Mouse (Mus musculus) lung, embryonic 14.5 days (tissue): Measurements from ENCODE around the gene Thada. TPM values are rescaled to one million over a fixed set of nuclear protein-coding genes. Genes with fewer than 3 reads are reported as not detected.

Experiments used
- ATAC-seq: fragments of 200-750 bp; cut with Nextera tagmentation; 2 replicates; pipeline ENCODE4 v1.8.0; 2017; ENCODE audit warnings: mild to moderate bottlenecking, moderate TSS enrichment, moderate library complexity; ENCODE audit not compliant: insufficient read depth
- DNase-seq: peaks from one replicate; pipeline ENCODE4 v3.0.0-alpha.2; 2015
- H3K27ac ChIP-seq: fragments of 300-500 bp; sonication (generic); 2 replicates; pipeline ENCODE4 v1.5.1; 2014; ENCODE audit warnings: low read depth, mild to moderate bottlenecking, moderate library complexity
- H3K27me3 ChIP-seq: fragments of 300-500 bp; sonication (generic); 2 replicates; pipeline ENCODE4 v1.6.1; 2014; ENCODE audit warnings: low read length, control low read depth; ENCODE audit not compliant: insufficient read depth
- H3K36me3 ChIP-seq: fragments of 300-500 bp; sonication (generic); 2 replicates; pipeline ENCODE4 v1.6.1; 2014; ENCODE audit warnings: control low read depth; ENCODE audit not compliant: insufficient read depth
- H3K4me1 ChIP-seq: fragments of 300-500 bp; sonication (generic); 2 replicates; pipeline ENCODE4 v1.6.1; 2014; ENCODE audit warnings: antibody characterized with exemption, control low read depth; ENCODE audit not compliant: insufficient read depth
- H3K4me2 ChIP-seq: fragments of 300-500 bp; sonication (generic); 2 replicates; pipeline ENCODE4 v1.6.1; 2014; ENCODE audit warnings: mild to moderate bottlenecking
- H3K4me3 ChIP-seq: fragments of 300-500 bp; sonication (generic); 2 replicates; pipeline ENCODE4 v1.5.1; 2014; ENCODE audit warnings: low read depth, low read length
- H3K9ac ChIP-seq: fragments of 300-500 bp; sonication (generic); 2 replicates; pipeline ENCODE4 v1.6.1; 2014
- H3K9me3 ChIP-seq: fragments of 300-500 bp; sonication (generic); 2 replicates; pipeline ENCODE4 v1.6.1; 2016; ENCODE audit warnings: low read depth, low read length, control low read depth
- CTCF ChIP-seq: IDR thresholded peaks from 2 replicates; pipeline ENCODE4 v1.5.1; 2016; ENCODE audit warnings: antibody characterized with exemption, low read depth
- WGBS: fragments of 180-500 bp; shearing (Covaris S2); extraction: QIAGEN DNeasy Blood & Tissue Kit; methylation state at CpG from one replicate; pipeline ENCODE4 v1.1.7; 2014; 5-methylcytosine and 5-hydroxymethylcytosine counted together
- polyA plus RNA-seq: library from polyadenylated mRNA; unstranded; fragments of >200 nt; fragmentation: Nextera tagmentation; extraction: Ambion mirVana; gene quantifications from 2 replicates; pipeline ENCODE4 v1.2.1, GENCODE M21; 2014

Thada gene
- polyA plus RNA-seq, 1 experiment from 2014 or later = 14.5 TPM

DNA sequence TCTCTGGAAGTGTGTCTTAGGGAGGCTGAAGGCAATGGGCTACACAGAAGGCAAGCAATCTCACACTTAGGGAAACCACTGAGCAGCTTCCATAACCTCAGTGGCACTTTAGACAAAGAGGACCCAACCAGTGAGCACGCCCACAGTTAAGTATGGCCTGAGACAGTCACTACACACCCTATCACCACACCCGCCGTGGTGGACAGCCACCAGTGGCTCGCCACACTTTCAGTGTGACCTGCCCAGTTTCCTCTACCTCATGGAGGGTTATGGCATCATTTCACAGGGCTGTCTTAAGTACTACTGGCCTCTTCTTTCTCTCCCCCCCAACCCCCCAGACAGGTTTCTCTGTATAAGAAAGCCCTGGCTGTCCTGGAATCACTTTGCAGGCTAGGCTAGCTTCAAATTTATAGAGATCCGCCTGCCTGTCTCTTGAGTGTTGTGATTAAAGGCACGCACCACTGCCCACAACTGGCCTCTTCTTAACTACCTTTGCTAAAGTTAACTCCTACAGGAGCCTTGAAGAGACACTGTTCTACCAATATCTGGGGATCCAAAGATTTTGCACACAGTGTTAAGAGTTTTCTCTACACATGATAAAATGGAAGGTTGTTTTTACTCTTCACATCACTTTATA, 194.3 kb downstream of the Thada start:
- Histone ChIP-seq H3K4me3 (no peak overlapping the region), H3K27ac (0 out of 2 replicates have a peak overlapping the region, but pooled peaks have one; percentile 36), H3K27me3 (no peaks in the 10 kb centered on the region), H3K4me2 (no peak overlapping the region), H3K4me1 (peaks cover 17% of the 10 kb centered on the region), H3K9me3 (no peaks in the 10 kb centered on the region), H3K36me3 (peaks cover 9% of the 10 kb centered on the region; the same call in 1 of the 2 replicates), H3K9ac (no peak overlapping the region)
- no peak for ATAC-seq
- DNase-seq = no peak
- 86% methylated on average over 6 of the region's 6 CpGs for WGBS
- no peak for TF ChIP-seq CTCF

DNA sequence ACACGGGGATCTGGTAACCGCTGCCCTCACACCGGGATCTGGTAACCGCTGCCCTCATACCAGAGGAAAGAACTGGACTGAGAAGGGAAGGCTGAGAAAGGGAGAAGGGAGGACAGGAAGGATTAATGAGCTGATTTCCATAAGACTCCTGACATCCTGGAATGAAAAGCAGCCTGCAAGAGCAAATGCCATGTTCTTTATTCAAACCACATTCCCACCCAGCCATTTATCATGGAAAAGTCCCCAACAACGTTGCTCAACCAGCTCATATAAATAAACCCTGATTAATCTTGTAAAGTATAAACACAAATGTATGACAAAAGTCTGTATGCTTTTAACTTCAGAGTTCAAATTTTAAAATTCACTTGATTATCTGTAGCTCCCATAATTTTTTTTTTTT, 196.3 kb downstream of the Thada start:
- peak; percentile 79 for DNase-seq

DNA sequence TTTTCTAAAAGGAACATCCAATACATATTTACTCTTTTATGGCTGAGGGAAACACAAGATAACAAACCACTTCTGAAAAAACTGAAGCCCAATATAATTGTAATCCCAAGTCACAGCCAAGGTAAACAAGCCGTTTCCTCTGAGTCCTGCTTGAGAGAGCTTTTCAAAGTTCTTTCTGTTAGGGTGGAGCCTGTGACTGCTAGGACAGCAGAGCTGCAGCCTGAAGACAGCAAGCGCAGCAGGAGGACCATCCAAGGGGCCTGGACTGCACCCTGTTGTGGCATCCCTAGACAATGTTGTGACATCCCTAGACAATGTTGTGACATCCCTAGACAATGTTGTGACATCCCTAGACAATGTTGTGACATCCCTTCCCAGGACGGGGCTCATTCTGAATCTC, 197.6 kb downstream of the Thada start:
- no peaks in the 10 kb centered on the region for H3K27me3 ChIP-seq
- H3K4me1 ChIP-seq = peaks cover 21% of the 10 kb centered on the region
- H3K36me3 ChIP-seq = peaks cover 9% of the 10 kb centered on the region; the same call in 1 of the 2 replicates
- no peaks in the 10 kb centered on the region for H3K9me3 ChIP-seq
- TF ChIP-seq CTCF = no peak
- no peak overlapping the region for H3K4me3 ChIP-seq
- H3K9ac ChIP-seq = no peak overlapping the region
- DNase-seq (peak; percentile 68), ATAC-seq (no peak)
- no peak overlapping the region for H3K4me2 ChIP-seq
- WGBS = 48% methylated on average over 3 of the region's 3 CpGs
- H3K27ac ChIP-seq = peak overlapping the region; percentile 78

More for the DNA sequence above, 196.3 kb downstream of the Thada start:
- WGBS = 43% methylated on average over 5 of the region's 5 CpGs
- Histone ChIP-seq H3K4me1 (peaks cover 30% of the 10 kb centered on the region), H3K9ac (no peak overlapping the region), H3K4me2 (no peak overlapping the region), H3K4me3 (no peak overlapping the region), H3K36me3 (peaks cover 9% of the 10 kb centered on the region; the same call in 1 of the 2 replicates), H3K27me3 (no peaks in the 10 kb centered on the region), H3K27ac (no peak overlapping the region), H3K9me3 (no peaks in the 10 kb centered on the region)
- ATAC-seq = no peak
- no peak for TF ChIP-seq CTCF

DNA sequence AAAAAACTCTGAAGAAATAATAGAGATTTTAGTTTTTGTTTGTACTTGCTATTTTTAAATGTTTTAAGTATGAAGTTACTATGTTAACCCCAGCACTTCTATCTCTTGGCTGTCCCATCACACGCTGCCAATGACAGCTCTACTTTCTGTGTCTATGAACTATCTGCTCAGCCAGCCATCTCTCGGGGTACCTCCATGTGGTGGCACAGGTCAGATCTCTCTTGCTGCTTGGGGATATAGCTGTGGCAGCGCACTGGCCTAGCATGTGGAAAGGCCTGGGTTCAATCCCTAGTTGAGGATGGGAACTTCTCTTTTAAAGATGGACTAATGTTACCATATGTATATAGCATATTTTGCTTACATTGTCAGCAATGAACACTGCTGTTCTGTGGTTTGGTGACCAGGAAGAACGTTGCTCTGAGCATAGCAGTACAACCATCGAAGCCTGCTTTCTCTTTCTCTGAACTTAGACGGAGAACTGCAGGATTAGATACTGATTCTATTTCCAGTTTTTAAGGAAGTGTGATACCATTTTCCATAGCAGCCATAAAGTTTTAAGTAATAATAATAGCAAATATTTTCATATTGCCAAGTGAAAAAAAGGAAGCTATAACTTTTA, 198.4 kb downstream of the Thada start:
- DNase-seq = no peak
- TF ChIP-seq CTCF = no peak
- no peaks in the 10 kb centered on the region for H3K9me3 ChIP-seq
- H3K36me3 ChIP-seq = peaks cover 9% of the 10 kb centered on the region; the same call in 1 of the 2 replicates
- H3K9ac ChIP-seq = no peak overlapping the region
- H3K27ac ChIP-seq = no peak overlapping the region
- 86% methylated on average over 6 of the region's 6 CpGs for WGBS
- peaks cover 21% of the 10 kb centered on the region for H3K4me1 ChIP-seq
- no peaks in the 10 kb centered on the region for H3K27me3 ChIP-seq
- no peak overlapping the region for H3K4me3 ChIP-seq
- no peak overlapping the region for H3K4me2 ChIP-seq
- ATAC-seq = no peak

DNA sequence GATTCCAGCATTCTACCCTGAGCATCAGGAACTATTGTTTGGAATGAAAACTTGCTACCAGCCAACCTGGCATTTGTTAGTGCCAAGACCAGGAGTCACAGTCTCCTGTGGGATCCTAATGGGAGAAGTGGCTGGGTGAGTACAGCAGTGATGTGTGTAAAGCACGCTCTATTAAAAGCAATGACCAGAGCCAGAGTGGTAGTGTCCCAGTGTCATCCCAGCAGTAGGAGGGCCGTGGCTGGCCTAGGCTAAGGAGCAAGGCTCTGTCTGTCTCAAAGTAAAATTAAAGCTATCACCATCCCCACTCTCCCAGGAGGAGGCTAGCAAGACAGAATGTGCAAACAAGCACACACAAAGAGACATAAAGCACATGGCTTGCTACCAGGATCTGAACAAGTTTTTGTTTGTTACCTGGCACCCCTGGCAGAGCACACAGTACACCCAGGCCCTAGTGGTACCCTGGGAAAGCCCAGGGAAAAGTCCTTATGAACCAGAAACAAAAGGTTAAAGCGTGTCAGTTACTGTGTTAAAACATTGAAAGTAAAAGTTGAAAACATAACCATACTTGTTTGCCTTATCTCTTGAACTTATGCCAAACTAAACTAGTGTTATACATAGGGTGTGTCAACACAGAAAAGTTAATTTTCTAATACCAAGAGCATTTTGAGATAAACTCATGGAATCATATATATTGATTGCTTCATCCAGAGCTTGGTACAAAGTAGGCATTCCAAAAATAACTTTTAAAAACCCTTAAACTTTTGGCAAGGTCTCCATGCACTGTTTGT, 199.7 kb downstream of the Thada start:
- H3K36me3 ChIP-seq = peaks cover 9% of the 10 kb centered on the region; the same call in 1 of the 2 replicates
- H3K27ac ChIP-seq = peak overlapping the region; percentile 78
- no peak overlapping the region for H3K9ac ChIP-seq
- WGBS = 52% methylated on average over 3 of the region's 3 CpGs
- peaks cover 21% of the 10 kb centered on the region for H3K4me1 ChIP-seq
- no peak overlapping the region for H3K4me2 ChIP-seq
- H3K9me3 ChIP-seq = no peaks in the 10 kb centered on the region
- no peak for TF ChIP-seq CTCF
- DNase-seq (peak; percentile 32), ATAC-seq (no peak)
- no peaks in the 10 kb centered on the region for H3K27me3 ChIP-seq
- H3K4me3 ChIP-seq = no peak overlapping the region

GRCm38 (mm10) chr17:84265480-84266130, 200.4 kb downstream of the Thada start:
- peak; percentile 37; the same call in 1 of the 2 replicates for TF ChIP-seq CTCF
- Histone ChIP-seq H3K36me3 (peaks cover 2% of the 10 kb centered on the region; the same call in 1 of the 2 replicates), H3K9ac (no peak overlapping the region), H3K27ac (peak overlapping the region; percentile 78), H3K4me1 (peaks cover 21% of the 10 kb centered on the region), H3K4me2 (no peak overlapping the region), H3K9me3 (no peaks in the 10 kb centered on the region), H3K27me3 (no peaks in the 10 kb centered on the region), H3K4me3 (no peak overlapping the region)
- peak; percentile 63 for DNase-seq
- ATAC-seq = peak; percentile 33; the same call in 1 of the 2 replicates
- WGBS = 31% methylated on average over 5 of the region's 5 CpGs
